Mouse (Mus musculus) forebrain, postnatal 0 days (tissue): ENCODE data around the gene Aass. TPM values are rescaled to one million over a fixed set of nuclear protein-coding genes. Genes with fewer than 3 reads are reported as not detected.
"Not testable (repeated sequence)": the region's sequence is repeated elsewhere in the genome, so short reads cannot be mapped to it uniquely, and the experiment has no call there.

ENCODE experiments used
- ATAC-seq: fragments of 200-750 bp; cut with Nextera tagmentation; 2 replicates; pipeline ENCODE4 v1.8.0; 2017; ENCODE audit warnings: mild to moderate bottlenecking, moderate library complexity
- DNase-seq: peaks from one replicate; pipeline ENCODE4 v3.0.0-alpha.2; 2015
- H3K27ac ChIP-seq: fragments of 300-500 bp; sonication (generic); 2 replicates; pipeline ENCODE4 v1.5.1; 2014; ENCODE audit warnings: low read depth, mild to moderate bottlenecking, antibody characterized with exemption, low read length, moderate library complexity, mixed read lengths
- H3K27me3 ChIP-seq: fragments of 300-500 bp; sonication (generic); 2 replicates; pipeline ENCODE4 v1.6.1; 2014; ENCODE audit warnings: mild to moderate bottlenecking, low read length, mixed read lengths; ENCODE audit not compliant: insufficient read depth
- H3K36me3 ChIP-seq: fragments of 300-500 bp; sonication (generic); 2 replicates; pipeline ENCODE4 v1.6.1; 2014; ENCODE audit warnings: mild to moderate bottlenecking, moderate library complexity; ENCODE audit not compliant: insufficient read depth
- H3K4me1 ChIP-seq: fragments of 300-500 bp; sonication (generic); 2 replicates; pipeline ENCODE4 v1.6.1; 2014; ENCODE audit warnings: antibody characterized with exemption; ENCODE audit not compliant: insufficient read depth
- H3K4me2 ChIP-seq: fragments of 300-500 bp; sonication (generic); 2 replicates; pipeline ENCODE4 v1.6.1; 2014; ENCODE audit warnings: low read depth, mild to moderate bottlenecking, moderate library complexity
- H3K4me3 ChIP-seq: fragments of 300-500 bp; sonication (generic); 2 replicates; pipeline ENCODE4 v1.5.1; 2014; ENCODE audit warnings: low read depth, low read length, mixed read lengths
- H3K9ac ChIP-seq: fragments of 300-500 bp; sonication (generic); 2 replicates; pipeline ENCODE4 v1.6.1; 2014; ENCODE audit warnings: mild to moderate bottlenecking
- H3K9me3 ChIP-seq: fragments of 300-500 bp; sonication (generic); 2 replicates; pipeline ENCODE4 v1.6.1; 2016; ENCODE audit warnings: low read length
- CTCF ChIP-seq: sonication (generic); IDR thresholded peaks from 2 replicates; pipeline ENCODE4 v1.5.1; 2016; ENCODE audit warnings: antibody characterized with exemption, control low read depth, low read depth
- WGBS: fragments of 180-500 bp; shearing (Covaris S2); extraction: QIAGEN DNeasy Blood & Tissue Kit; methylation state at CpG from one replicate; pipeline ENCODE4 v1.1.7; 2014; 5-methylcytosine and 5-hydroxymethylcytosine counted together
- polyA plus RNA-seq: library from polyadenylated mRNA; unstranded; fragments of >200 nt; fragmentation: Nextera tagmentation; extraction: Ambion mirVana; gene quantifications from 2 replicates; pipeline ENCODE4 v1.2.1, GENCODE M21; 2015
- total RNA-seq: library from RNA; depleted of rRNA; stranded (reverse); fragments of >200 nt; gene quantifications from 2 replicates; pipeline ENCODE4 v1.2.3, GENCODE M21; 2014

Gene Aass
- total and polyA plus RNA-seq, 2 experiments from 2014 or later: 0.46 to 3.9 TPM

GRCm38 (mm10) chr6:23106373-23106772 is 26.4 kb downstream of the Aass start:
- no peaks in the 10 kb centered on the region for H3K9me3 ChIP-seq
- H3K36me3 ChIP-seq: no peaks in the 10 kb centered on the region
- H3K9ac ChIP-seq: no peak overlapping the region
- 48% methylated on average over 4 of the region's 4 CpGs for WGBS
- TF ChIP-seq CTCF: no peak
- DNase-seq (no peak), ATAC-seq (no peak)
- no peak overlapping the region for H3K27ac ChIP-seq
- no peaks in the 10 kb centered on the region for H3K4me1 ChIP-seq
- H3K27me3 ChIP-seq: no peaks in the 10 kb centered on the region
- H3K4me3 ChIP-seq: no peak overlapping the region
- no peak overlapping the region for H3K4me2 ChIP-seq

DNA sequence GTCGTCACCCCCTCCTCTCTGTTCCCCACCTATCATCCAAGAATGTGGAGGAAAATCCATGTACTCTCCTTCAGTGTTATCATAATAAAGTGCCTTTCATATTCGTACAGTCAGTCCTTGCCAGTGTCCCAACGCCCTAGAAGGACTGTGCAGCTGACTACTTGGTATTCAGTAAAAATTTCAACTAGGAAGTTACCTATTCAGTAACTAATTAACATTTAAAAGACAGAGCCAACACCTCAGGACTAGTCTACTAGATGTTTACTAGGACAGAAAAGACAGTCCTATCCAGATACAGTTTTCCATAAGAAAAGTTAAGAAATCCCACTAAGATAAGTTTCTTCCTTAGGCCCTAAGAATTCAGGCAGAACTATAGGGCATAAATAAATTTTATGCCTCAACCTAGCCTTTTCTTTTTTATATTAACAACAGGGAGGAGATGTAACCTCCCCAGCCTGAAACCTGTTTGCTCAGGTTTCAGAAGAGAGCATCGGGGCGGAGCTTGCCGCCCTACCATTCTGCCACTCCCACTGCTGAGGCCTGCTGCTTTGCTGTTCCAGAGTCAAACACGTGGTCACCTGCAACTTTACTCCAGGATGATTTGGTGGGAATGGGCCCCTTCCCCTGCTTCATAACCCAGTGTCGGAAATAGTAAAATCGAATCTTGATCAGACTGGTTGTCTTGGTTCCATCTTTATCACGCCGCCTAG is 42.3 kb downstream of the Aass start:
- H3K9ac ChIP-seq, H3K4me3 ChIP-seq, H3K4me2 ChIP-seq, H3K36me3 ChIP-seq, H3K27me3 ChIP-seq, H3K9me3 ChIP-seq, H3K4me1 ChIP-seq, DNase-seq, ATAC-seq, H3K27ac ChIP-seq: not testable (repeated sequence)
- 91% methylated on average over 11 of the region's 11 CpGs for WGBS

- H3K4me2 ChIP-seq, H3K9ac ChIP-seq, ATAC-seq, H3K27ac ChIP-seq, H3K4me1 ChIP-seq, H3K36me3 ChIP-seq, H3K27me3 ChIP-seq, H3K4me3 ChIP-seq, DNase-seq, H3K9me3 ChIP-seq: not testable (repeated sequence)
- WGBS: 79% methylated on average over 4 of the region's 4 CpGs
These were observed 43.5 kb downstream of the Aass start for GRCm38 (mm10) chr6:23089292-23089691.

DNA sequence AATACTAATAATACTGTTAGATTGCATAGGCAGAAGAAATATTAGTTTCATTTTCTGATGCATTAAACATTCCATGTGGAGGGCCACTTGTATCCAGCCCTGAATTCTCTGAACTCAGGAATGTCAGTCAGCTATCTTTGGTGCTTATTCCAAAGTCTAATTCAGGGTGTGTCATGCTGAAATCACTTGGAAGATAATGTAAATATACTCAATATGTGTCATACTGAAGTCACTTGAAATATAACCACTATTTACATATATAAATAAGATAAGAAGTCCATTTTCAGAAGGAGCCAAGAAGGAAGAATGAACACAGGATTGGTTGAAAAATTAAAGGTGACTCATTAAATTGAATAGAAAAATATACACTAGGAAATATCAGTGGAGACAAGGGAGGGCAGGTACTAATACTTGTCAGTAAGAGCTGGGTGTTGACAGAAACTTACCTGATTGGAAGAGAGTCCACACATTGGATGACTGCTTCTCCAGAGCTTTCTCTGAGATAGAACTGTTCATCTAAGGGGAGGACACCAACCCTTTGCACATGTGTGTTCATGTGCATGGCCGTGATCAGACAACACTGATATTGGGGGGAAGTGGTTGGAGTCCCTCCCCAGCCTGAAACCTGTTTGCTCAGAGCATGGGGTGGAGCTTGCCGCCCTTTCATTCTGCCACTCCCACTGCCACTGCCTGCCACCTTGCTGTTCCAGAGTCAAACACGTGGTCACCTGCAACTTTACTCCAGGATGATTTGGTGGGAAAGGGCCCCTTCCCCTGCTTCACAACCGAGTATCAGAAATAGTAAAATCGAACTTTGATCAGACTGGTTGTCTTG is 48.0 kb downstream of the Aass start:
- no peaks in the 10 kb centered on the region for H3K36me3 ChIP-seq
- DNase-seq (no peak), ATAC-seq (no peak)
- no peaks in the 10 kb centered on the region for H3K4me1 ChIP-seq
- no peak overlapping the region for H3K9ac ChIP-seq
- TF ChIP-seq CTCF: no peak
- no peaks in the 10 kb centered on the region for H3K27me3 ChIP-seq
- H3K4me3 ChIP-seq: no peak overlapping the region
- 92% methylated on average over 5 of the region's 5 CpGs for WGBS
- no peaks in the 10 kb centered on the region for H3K9me3 ChIP-seq
- H3K4me2 ChIP-seq: no peak overlapping the region
- H3K27ac ChIP-seq: no peak overlapping the region

DNA sequence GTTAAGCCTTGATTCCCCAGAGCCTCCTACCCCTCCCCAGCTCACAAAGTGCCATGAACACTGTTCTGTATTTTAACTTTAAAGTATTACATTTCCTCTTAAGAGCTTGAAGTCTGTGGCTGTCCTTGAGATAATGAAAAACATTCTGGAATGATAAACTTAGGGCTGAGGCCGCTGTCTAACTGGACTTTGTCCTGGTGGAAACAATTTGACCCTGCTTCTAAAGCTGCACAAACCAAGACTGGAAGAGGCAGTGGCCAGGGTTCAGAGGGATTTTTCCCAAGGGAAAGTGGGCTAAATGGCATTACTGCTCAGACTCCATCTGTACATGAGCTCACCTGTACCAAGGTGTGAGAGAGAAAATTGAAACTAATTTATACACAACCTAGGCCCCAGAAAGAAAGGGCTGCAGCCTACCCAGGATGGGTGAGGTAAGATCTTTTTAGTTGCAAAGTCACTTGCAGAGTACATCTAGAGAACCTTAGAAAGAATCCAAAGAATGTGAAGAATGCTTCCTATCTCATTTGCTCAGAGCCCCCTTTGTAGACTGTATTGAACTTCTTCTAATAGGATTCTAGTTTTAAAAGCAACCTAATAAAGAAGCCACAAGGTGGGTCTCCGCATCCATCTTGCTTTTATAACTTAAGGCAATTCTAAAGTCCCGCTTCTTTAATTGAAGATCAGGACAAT is 52.6 kb downstream of the Aass start:
- Histone ChIP-seq H3K4me1 (no peaks in the 10 kb centered on the region), H3K36me3 (no peaks in the 10 kb centered on the region), H3K27me3 (no peaks in the 10 kb centered on the region), H3K9me3 (no peaks in the 10 kb centered on the region), H3K9ac (no peak overlapping the region), H3K4me3 (no peak overlapping the region), H3K4me2 (no peak overlapping the region), H3K27ac (no peak overlapping the region)
- WGBS: 70% methylated on average over 3 of the region's 3 CpGs
- no peak for DNase-seq
- no peak for ATAC-seq
- TF ChIP-seq CTCF: no peak

- no peak for DNase-seq
- no peak for ATAC-seq
- Histone ChIP-seq H3K9me3 (no peaks in the 10 kb centered on the region), H3K27ac (no peak overlapping the region), H3K36me3 (no peaks in the 10 kb centered on the region), H3K27me3 (no peaks in the 10 kb centered on the region), H3K4me3 (no peak overlapping the region), H3K4me2 (no peak overlapping the region), H3K4me1 (no peaks in the 10 kb centered on the region), H3K9ac (no peak overlapping the region)
- WGBS: 88% methylated on average over 2 of the region's 2 CpGs
- TF ChIP-seq CTCF: no peak
These were observed 54.5 kb downstream of the Aass start for GRCm38 (mm10) chr6:23078273-23078672.

DNA sequence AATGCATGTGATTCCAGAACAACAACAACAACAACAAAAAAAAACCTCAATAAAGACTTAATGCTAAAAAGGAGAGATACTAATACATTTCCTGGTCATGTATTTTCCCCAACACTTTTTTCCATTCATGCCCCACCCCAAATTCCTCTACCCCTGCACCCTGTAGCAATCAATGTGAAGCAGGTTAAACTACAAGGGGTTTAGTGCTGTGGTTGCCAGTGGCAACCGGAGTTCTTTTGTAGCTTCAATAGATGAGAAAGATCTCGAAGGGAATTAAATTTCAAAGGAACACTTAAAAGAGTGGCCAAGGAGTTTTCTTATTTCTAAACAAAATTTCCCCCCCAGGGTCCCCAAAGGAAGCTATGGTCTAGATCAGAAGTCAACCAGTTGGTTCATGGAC is 56.7 kb downstream of the Aass start:
- ATAC-seq (0 out of 2 replicates have a peak, but pooled peaks have one; percentile 42), DNase-seq (no peak)
- H3K9me3 ChIP-seq: no peaks in the 10 kb centered on the region
- H3K27me3 ChIP-seq: no peaks in the 10 kb centered on the region
- TF ChIP-seq CTCF: no peak
- no peak overlapping the region for H3K9ac ChIP-seq
- WGBS: 29% methylated on average over 2 of the region's 2 CpGs
- H3K27ac ChIP-seq: no peak overlapping the region
- H3K4me1 ChIP-seq: no peaks in the 10 kb centered on the region
- H3K4me2 ChIP-seq: no peak overlapping the region
- H3K4me3 ChIP-seq: no peak overlapping the region
- H3K36me3 ChIP-seq: no peaks in the 10 kb centered on the region
